Mouse (Mus musculus): ENCODE data around the gene Hdgfl3. TPM values are rescaled to one million over a fixed set of nuclear protein-coding genes. Genes with fewer than 3 reads are reported as not detected.

The Hdgfl3 gene
- polyA plus RNA-seq (2015; fragmentation: Nextera tagmentation; extraction: Ambion mirVana) = 9.7 and 9.9 TPM in 2 replicates

DNA sequence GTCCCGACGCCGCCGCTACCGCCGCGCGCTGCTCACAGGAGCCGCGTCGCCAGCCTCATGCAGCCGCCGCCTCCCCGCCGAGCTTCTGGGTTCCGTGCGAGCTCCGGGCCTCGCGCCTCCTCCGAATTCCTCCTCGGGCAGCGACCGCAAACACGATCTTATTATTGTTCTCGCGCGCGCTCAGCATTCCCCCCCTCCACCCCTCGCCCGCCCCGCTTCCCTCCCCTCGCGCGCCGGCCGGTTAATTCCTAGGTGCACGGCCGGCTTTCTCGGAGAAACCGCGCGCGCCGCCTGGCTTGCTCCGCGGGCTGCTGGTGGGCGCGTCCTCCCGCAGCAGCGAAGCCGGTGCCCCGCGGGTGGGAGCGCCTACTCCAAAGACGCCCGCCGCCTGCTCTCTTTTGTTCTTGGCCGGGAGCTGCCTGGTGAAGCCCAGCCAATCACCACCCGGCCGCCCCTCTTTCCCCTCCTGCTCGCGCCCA is at the start of gene Hdgfl3:
Gene Hdgfl3, minus strand, starts transcription at position 207 of the 479 bp plus-strand sequence.
- no peaks in the 10 kb centered on the region for H3K36me3 ChIP-seq (ENCODE audit: control insufficient read depth, insufficient read depth)
- H3K27me3 ChIP-seq (ENCODE audit: control insufficient read depth, insufficient read depth, low read length) = peaks cover 11% of the 10 kb centered on the region; the same call in 1 of the 2 replicates
- peak within 1 kb of the TSS; percentile 85 for H3K9ac ChIP-seq (ENCODE audit: low read length)
- peak within 1 kb of the TSS; percentile 71 for H3K4me3 ChIP-seq (ENCODE audit: low read length)
- under 1% methylated on average over 48 of the region's 63 CpGs for WGBS
- H3K9me3 ChIP-seq (replicated peaks; ENCODE audit: control insufficient read depth, low read length) = no peaks in the 10 kb centered on the region
- peak within 1 kb of the TSS; percentile 78 for H3K4me2 ChIP-seq (ENCODE audit: low read depth, low read length)
- peak; percentile 85 for ATAC-seq (replicated peaks; ENCODE audit: extremely low read depth, insufficient read depth, low FRiP score)
- H3K27ac ChIP-seq (ENCODE audit: low read length) = peak within 1 kb of the TSS; percentile 71
- H3K4me1 ChIP-seq (ENCODE audit: control insufficient read depth, insufficient read depth, low read length) = peaks cover 16% of the 10 kb centered on the region

DNA sequence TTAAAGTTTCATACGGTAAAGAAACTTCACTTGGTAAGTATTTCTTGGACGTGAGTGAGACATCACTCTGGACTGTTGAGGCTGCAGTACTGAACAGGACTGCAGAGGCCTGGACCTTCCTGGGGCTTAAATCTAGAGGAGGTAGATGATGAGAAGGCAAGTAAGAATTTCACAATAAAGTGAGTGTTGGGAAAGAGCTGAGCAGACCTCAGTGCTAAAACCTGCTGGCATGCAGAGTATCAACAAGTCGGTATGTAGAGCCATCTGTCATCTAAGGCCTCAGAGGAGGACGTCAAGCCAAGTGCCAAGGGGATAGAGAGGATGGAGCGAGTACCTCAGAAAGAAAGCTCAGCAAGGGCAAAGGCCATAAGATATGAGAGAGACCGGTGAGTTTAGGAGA is 49.4 kb upstream of the Hdgfl3 start:
- no peak overlapping the region for H3K9ac ChIP-seq (ENCODE audit: low read length)
- H3K4me1 ChIP-seq (ENCODE audit: control insufficient read depth, insufficient read depth, low read length) = no peaks in the 10 kb centered on the region
- ATAC-seq (replicated peaks; ENCODE audit: extremely low read depth, insufficient read depth, low FRiP score) = no peak
- no peak overlapping the region for H3K4me3 ChIP-seq (ENCODE audit: low read length)
- 61% methylated on average over 6 of the region's 6 CpGs for WGBS
- H3K4me2 ChIP-seq (ENCODE audit: low read depth, low read length) = no peak overlapping the region
- H3K9me3 ChIP-seq (replicated peaks; ENCODE audit: control insufficient read depth, low read length) = no peaks in the 10 kb centered on the region
- no peak overlapping the region for H3K27ac ChIP-seq (ENCODE audit: low read length)
- H3K36me3 ChIP-seq (ENCODE audit: control insufficient read depth, insufficient read depth) = no peaks in the 10 kb centered on the region
- H3K27me3 ChIP-seq (ENCODE audit: control insufficient read depth, insufficient read depth, low read length) = peaks cover 9% of the 10 kb centered on the region

DNA sequence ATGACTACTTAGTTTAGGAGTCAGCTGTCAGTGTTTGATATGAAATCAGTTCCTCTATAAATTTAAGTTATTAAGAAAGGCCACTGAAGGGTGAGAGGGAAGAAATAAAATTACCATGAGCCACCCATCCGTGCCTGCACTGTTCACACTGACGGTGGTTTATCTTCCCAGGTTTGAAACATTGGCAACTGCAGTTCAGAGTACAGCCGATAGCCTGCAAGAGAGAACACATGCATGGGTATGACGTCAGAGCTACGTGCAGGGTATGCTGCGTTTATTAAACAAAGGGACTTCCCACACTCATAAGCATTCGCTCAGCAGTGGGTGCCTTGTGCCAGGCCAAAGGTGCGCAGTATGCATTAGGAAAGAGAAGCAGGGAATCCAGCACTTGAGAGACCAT is 44.0 kb upstream of the Hdgfl3 start:
- Histone ChIP-seq H3K27me3 (ENCODE audit: control insufficient read depth, insufficient read depth, low read length) (no peaks in the 10 kb centered on the region; the same call in 1 of the 2 replicates), H3K9me3 (replicated peaks; ENCODE audit: control insufficient read depth, low read length) (no peaks in the 10 kb centered on the region), H3K4me1 (ENCODE audit: control insufficient read depth, insufficient read depth, low read length) (no peaks in the 10 kb centered on the region), H3K9ac (ENCODE audit: low read length) (no peak overlapping the region), H3K27ac (ENCODE audit: low read length) (no peak overlapping the region), H3K4me2 (ENCODE audit: low read depth, low read length) (no peak overlapping the region), H3K4me3 (ENCODE audit: low read length) (no peak overlapping the region), H3K36me3 (ENCODE audit: control insufficient read depth, insufficient read depth) (no peaks in the 10 kb centered on the region)
- no peak for ATAC-seq (replicated peaks; ENCODE audit: extremely low read depth, insufficient read depth, low FRiP score)
- 73% methylated on average over 8 of the region's 8 CpGs for WGBS

DNA sequence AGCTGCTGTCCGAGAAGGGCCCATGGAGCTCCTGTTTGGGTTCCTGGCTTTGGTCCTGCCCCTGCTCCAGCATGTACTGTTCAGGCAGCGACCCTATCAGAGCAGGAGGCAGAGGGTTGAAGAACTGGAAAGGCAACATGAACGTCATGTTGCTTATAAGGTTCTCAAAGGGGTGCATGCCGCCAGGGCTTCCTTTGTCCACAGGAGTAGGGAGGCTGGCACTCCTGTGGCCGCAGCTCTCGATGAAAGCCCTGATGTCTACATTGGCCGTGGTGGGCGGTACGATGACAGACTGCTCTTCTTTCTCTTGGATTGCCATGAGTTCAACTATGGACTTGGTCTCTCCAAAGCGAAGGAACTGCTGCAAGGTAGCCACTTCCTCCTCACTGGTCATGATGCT is 40.3 kb upstream of the Hdgfl3 start:
- Histone ChIP-seq H3K4me2 (ENCODE audit: low read depth, low read length) (no peak overlapping the region), H3K36me3 (ENCODE audit: control insufficient read depth, insufficient read depth) (no peaks in the 10 kb centered on the region), H3K9me3 (replicated peaks; ENCODE audit: control insufficient read depth, low read length) (no peaks in the 10 kb centered on the region), H3K4me3 (ENCODE audit: low read length) (no peak overlapping the region), H3K27ac (ENCODE audit: low read length) (no peak overlapping the region), H3K27me3 (ENCODE audit: control insufficient read depth, insufficient read depth, low read length) (no peaks in the 10 kb centered on the region; the same call in 1 of the 2 replicates), H3K4me1 (ENCODE audit: control insufficient read depth, insufficient read depth, low read length) (no peaks in the 10 kb centered on the region), H3K9ac (ENCODE audit: low read length) (no peak overlapping the region)
- WGBS = 90% methylated on average over 10 of the region's 10 CpGs
- ATAC-seq (replicated peaks; ENCODE audit: extremely low read depth, insufficient read depth, low FRiP score) = no peak

DNA sequence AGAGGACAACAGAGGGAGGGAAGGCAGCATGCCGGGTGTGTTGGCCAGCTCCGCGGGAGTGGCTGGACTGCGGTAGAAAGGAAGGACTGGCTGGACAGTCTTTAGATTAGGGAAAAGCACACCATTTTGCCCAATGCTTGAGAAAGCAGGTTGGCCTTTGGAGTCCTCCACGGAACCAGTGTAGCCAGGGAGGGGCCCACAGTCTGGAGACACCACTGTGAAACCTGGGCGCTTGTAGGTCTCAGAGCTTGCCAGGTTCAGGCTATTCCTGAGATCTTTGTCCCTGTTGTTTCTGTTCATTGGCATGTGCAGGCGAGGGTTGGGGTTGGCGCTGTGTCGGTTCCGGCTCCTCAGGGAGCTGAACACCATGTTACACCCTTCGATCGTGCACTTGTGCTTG is 39.7 kb upstream of the Hdgfl3 start:
- Histone ChIP-seq H3K27me3 (ENCODE audit: control insufficient read depth, insufficient read depth, low read length) (no peaks in the 10 kb centered on the region; the same call in 1 of the 2 replicates), H3K9ac (ENCODE audit: low read length) (no peak overlapping the region), H3K4me3 (ENCODE audit: low read length) (no peak overlapping the region), H3K4me2 (ENCODE audit: low read depth, low read length) (no peak overlapping the region), H3K27ac (ENCODE audit: low read length) (no peak overlapping the region), H3K9me3 (replicated peaks; ENCODE audit: control insufficient read depth, low read length) (no peaks in the 10 kb centered on the region), H3K4me1 (ENCODE audit: control insufficient read depth, insufficient read depth, low read length) (no peaks in the 10 kb centered on the region), H3K36me3 (ENCODE audit: control insufficient read depth, insufficient read depth) (no peaks in the 10 kb centered on the region)
- WGBS = 88% methylated on average over 12 of the region's 12 CpGs
- no peak for ATAC-seq (replicated peaks; ENCODE audit: extremely low read depth, insufficient read depth, low FRiP score)

DNA sequence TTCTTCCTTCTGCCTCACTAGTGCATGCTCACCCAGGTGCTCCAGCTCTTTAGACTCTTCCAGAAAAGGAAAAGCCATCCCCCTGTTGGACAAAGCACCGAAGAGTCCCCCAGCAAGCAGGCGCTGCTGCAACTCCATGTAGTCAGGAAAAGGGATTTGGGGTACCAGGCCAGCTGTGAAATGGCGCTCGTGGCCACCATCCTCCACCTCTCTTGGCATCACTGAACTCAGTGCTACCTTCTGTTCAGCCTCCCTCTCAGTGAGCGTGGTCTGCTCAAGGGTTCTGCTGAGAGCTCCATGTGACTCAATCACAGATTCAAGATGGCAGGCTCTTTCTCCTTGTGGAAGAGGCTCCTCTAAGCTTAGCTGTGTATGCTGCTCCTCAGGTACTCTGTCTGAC is 39.1 kb upstream of the Hdgfl3 start:
- H3K9ac ChIP-seq (ENCODE audit: low read length) = no peak overlapping the region
- no peak overlapping the region for H3K27ac ChIP-seq (ENCODE audit: low read length)
- H3K27me3 ChIP-seq (ENCODE audit: control insufficient read depth, insufficient read depth, low read length) = no peaks in the 10 kb centered on the region; the same call in 1 of the 2 replicates
- no peak overlapping the region for H3K4me2 ChIP-seq (ENCODE audit: low read depth, low read length)
- no peaks in the 10 kb centered on the region for H3K36me3 ChIP-seq (ENCODE audit: control insufficient read depth, insufficient read depth)
- H3K4me1 ChIP-seq (ENCODE audit: control insufficient read depth, insufficient read depth, low read length) = no peaks in the 10 kb centered on the region
- H3K4me3 ChIP-seq (ENCODE audit: low read length) = no peak overlapping the region
- WGBS = 84% methylated on average over 5 of the region's 5 CpGs
- no peak for ATAC-seq (replicated peaks; ENCODE audit: extremely low read depth, insufficient read depth, low FRiP score)
- no peaks in the 10 kb centered on the region for H3K9me3 ChIP-seq (replicated peaks; ENCODE audit: control insufficient read depth, low read length)

DNA sequence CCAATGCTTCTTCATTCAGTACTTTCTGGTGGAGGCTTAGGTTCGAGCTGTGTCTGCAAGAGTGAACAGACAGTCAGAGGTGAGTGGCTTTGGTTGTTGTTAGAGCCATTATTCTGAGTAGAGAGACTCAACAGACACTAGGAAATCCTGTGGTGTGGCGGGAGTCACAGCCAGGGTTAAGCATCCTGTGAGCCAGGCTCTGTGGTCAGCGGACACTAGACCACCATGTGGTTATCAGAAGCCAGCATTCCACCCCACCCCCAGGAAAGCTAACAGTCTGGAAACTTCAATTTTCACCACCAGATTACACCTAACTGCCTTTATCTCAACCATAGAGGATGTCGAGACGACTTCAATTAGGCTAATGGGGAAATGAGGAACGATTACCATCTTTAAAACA is 34.7 kb upstream of the Hdgfl3 start:
- no peaks in the 10 kb centered on the region for H3K36me3 ChIP-seq (ENCODE audit: control insufficient read depth, insufficient read depth)
- no peaks in the 10 kb centered on the region; the same call in 1 of the 2 replicates for H3K27me3 ChIP-seq (ENCODE audit: control insufficient read depth, insufficient read depth, low read length)
- no peaks in the 10 kb centered on the region for H3K9me3 ChIP-seq (replicated peaks; ENCODE audit: control insufficient read depth, low read length)
- WGBS = 46% methylated on average over 6 of the region's 6 CpGs
- H3K9ac ChIP-seq (ENCODE audit: low read length) = no peak overlapping the region
- H3K4me3 ChIP-seq (ENCODE audit: low read length) = no peak overlapping the region
- H3K4me2 ChIP-seq (ENCODE audit: low read depth, low read length) = no peak overlapping the region
- no peak overlapping the region for H3K27ac ChIP-seq (ENCODE audit: low read length)
- ATAC-seq (replicated peaks; ENCODE audit: extremely low read depth, insufficient read depth, low FRiP score) = no peak
- H3K4me1 ChIP-seq (ENCODE audit: control insufficient read depth, insufficient read depth, low read length) = no peaks in the 10 kb centered on the region

DNA sequence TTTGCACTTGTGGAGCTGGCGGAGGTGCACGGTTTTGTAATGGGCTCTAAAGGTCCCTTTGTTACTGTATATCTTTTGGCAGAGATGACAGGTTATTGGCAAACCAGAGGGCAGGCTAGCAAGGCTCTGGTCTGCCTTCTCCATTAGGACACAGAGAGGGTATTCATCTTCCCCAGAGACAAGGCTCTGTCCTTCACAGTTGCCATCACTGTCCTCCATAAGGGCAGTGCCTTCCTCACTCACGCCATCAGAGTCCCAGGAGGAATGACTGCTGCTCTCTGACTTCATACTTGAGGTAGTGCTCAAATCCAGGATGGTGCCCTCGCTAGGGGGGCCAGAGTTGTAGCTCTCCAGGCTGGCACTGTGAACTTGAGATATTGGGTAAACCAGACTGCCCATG is 34.2 kb upstream of the Hdgfl3 start:
- Histone ChIP-seq H3K36me3 (ENCODE audit: control insufficient read depth, insufficient read depth) (no peaks in the 10 kb centered on the region), H3K27ac (ENCODE audit: low read length) (no peak overlapping the region), H3K27me3 (ENCODE audit: control insufficient read depth, insufficient read depth, low read length) (no peaks in the 10 kb centered on the region; the same call in 1 of the 2 replicates), H3K9me3 (replicated peaks; ENCODE audit: control insufficient read depth, low read length) (no peaks in the 10 kb centered on the region), H3K4me1 (ENCODE audit: control insufficient read depth, insufficient read depth, low read length) (no peaks in the 10 kb centered on the region), H3K4me2 (ENCODE audit: low read depth, low read length) (no peak overlapping the region), H3K9ac (ENCODE audit: low read length) (no peak overlapping the region), H3K4me3 (ENCODE audit: low read length) (no peak overlapping the region)
- no peak for ATAC-seq (replicated peaks; ENCODE audit: extremely low read depth, insufficient read depth, low FRiP score)
- 75% methylated on average over 4 of the region's 4 CpGs for WGBS

DNA sequence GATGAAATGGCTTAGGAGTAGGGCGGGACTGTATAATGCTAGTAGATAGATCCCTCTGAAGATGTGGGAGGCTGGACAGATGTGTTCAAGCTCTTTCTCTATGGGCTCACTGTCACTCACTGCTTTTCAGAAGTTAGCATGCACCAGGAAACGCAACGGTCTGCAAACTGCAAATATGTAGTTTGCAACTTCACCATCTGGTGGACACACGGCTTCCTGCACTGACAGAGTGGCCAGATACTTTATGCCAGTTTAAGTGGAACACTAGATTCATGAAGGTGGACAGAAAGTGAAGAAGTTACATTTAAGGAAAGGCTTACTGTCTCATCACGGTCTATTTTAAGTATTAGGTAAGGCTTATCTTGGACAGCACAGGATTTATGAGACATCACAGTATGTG is 31.9 kb upstream of the Hdgfl3 start:
- Histone ChIP-seq H3K9ac (ENCODE audit: low read length) (no peak overlapping the region), H3K4me1 (ENCODE audit: control insufficient read depth, insufficient read depth, low read length) (no peaks in the 10 kb centered on the region)
- 71% methylated on average over 5 of the region's 5 CpGs for WGBS

More for the DNA sequence above, 31.9 kb upstream of the Hdgfl3 start:
- H3K4me2 ChIP-seq (ENCODE audit: low read depth, low read length) = no peak overlapping the region
- H3K27ac ChIP-seq (ENCODE audit: low read length) = no peak overlapping the region
- H3K4me3 ChIP-seq (ENCODE audit: low read length) = no peak overlapping the region
- ATAC-seq (replicated peaks; ENCODE audit: extremely low read depth, insufficient read depth, low FRiP score) = no peak
- no peaks in the 10 kb centered on the region for H3K36me3 ChIP-seq (ENCODE audit: control insufficient read depth, insufficient read depth)
- H3K9me3 ChIP-seq (replicated peaks; ENCODE audit: control insufficient read depth, low read length) = no peaks in the 10 kb centered on the region
- no peaks in the 10 kb centered on the region for H3K27me3 ChIP-seq (ENCODE audit: control insufficient read depth, insufficient read depth, low read length)

Measured in heart, embryonic 16.5 days (tissue).